Mouse (Mus musculus) hindbrain, postnatal 0 days (tissue): ENCODE data around the gene Apbb2. TPM values are rescaled to one million over a fixed set of nuclear protein-coding genes. Genes with fewer than 3 reads are reported as not detected.

Source experiments
- ATAC-seq: fragments of 200-750 bp; cut with Nextera tagmentation; 2 replicates; pipeline ENCODE4 v1.8.0; 2017; ENCODE audit warnings: mild to moderate bottlenecking, moderate TSS enrichment, moderate library complexity
- DNase-seq: peaks from one replicate; pipeline ENCODE4 v3.0.0-alpha.2; 2015; ENCODE audit warnings: low spot score
- H3K27ac ChIP-seq: fragments of 300-500 bp; sonication (generic); 2 replicates; pipeline ENCODE4 v1.5.1; 2014; ENCODE audit warnings: mild to moderate bottlenecking
- H3K27me3 ChIP-seq: fragments of 300-500 bp; sonication (generic); 2 replicates; pipeline ENCODE4 v1.6.1; 2014; ENCODE audit warnings: low read length, mixed read lengths; ENCODE audit not compliant: insufficient read depth
- H3K36me3 ChIP-seq: fragments of 300-500 bp; sonication (generic); 2 replicates; pipeline ENCODE4 v1.6.1; 2014; ENCODE audit warnings: low read length, mixed read lengths; ENCODE audit not compliant: insufficient read depth
- H3K4me1 ChIP-seq: fragments of 300-500 bp; sonication (generic); 2 replicates; pipeline ENCODE4 v1.6.1; 2014; ENCODE audit warnings: antibody characterized with exemption, low read length, mixed read lengths; ENCODE audit not compliant: insufficient read depth
- H3K4me2 ChIP-seq: fragments of 300-500 bp; sonication (generic); 2 replicates; pipeline ENCODE4 v1.6.1; 2014; ENCODE audit warnings: low read depth, mild to moderate bottlenecking, low read length, moderate library complexity, mixed read lengths
- H3K4me3 ChIP-seq: fragments of 300-500 bp; sonication (generic); 2 replicates; pipeline ENCODE4 v1.5.1; 2014; ENCODE audit warnings: low read length
- H3K9ac ChIP-seq: fragments of 300-500 bp; sonication (generic); replicated peaks from 2 replicates; pipeline ENCODE4 v1.6.1; 2014; ENCODE audit warnings: mild to moderate bottlenecking, low read length, moderate library complexity, mixed read lengths
- H3K9me3 ChIP-seq: fragments of 300-500 bp; sonication (generic); 2 replicates; pipeline ENCODE4 v1.6.1; 2016; ENCODE audit warnings: low read length, mixed read lengths
- CTCF ChIP-seq: IDR thresholded peaks from 2 replicates; pipeline ENCODE4 v1.5.1; 2016; ENCODE audit warnings: antibody characterized with exemption, control low read depth, low read depth
- WGBS: fragments of 180-500 bp; shearing (Covaris S2); extraction: QIAGEN DNeasy Blood & Tissue Kit; methylation state at CpG from one replicate; pipeline ENCODE4 v1.1.7; 2014; 5-methylcytosine and 5-hydroxymethylcytosine counted together
- polyA plus RNA-seq: library from polyadenylated mRNA; unstranded; fragments of >200 nt; fragmentation: Nextera tagmentation; extraction: Ambion mirVana; gene quantifications from 2 replicates; pipeline ENCODE4 v1.2.1, GENCODE M21; 2015
- total RNA-seq: library from RNA; depleted of rRNA; stranded (reverse); fragments of >200 nt; gene quantifications from 2 replicates; pipeline ENCODE4 v1.2.3, GENCODE M21; 2014

Gene Apbb2
- total and polyA plus RNA-seq, 2 experiments from 2014 or later, result 72.1 to 76.9 TPM

DNA sequence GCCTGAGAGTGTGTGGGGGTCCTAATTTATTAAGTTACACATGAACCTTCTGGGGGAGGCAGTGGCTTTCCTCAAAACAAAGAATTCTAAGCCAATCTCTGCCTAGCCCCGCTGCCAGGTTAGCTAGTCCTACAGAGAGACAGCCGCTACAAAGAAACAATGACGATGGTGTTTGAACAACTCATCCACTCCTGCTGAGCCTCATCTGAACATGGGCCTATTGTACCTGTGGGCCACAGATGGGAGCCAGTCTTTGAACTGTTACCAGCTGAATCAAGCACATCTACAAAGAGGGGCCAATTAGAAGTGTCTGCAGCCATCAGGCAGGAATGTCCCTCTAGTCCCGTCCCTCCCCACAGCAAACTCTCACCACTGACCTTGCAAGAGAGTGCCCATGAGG, 45.3 kb downstream of the Apbb2 start:
- Histone ChIP-seq H3K9me3 (no peaks in the 10 kb centered on the region), H3K4me3 (no peak overlapping the region), H3K27me3 (no peaks in the 10 kb centered on the region), H3K9ac (no peak overlapping the region), H3K27ac (no peak overlapping the region), H3K4me1 (peaks cover 12% of the 10 kb centered on the region), H3K4me2 (no peak overlapping the region), H3K36me3 (no peaks in the 10 kb centered on the region)
- no peak for TF ChIP-seq CTCF
- no peak for DNase-seq
- ATAC-seq, result no peak
- 24% methylated on average over 4 of the region's 4 CpGs for WGBS

DNA sequence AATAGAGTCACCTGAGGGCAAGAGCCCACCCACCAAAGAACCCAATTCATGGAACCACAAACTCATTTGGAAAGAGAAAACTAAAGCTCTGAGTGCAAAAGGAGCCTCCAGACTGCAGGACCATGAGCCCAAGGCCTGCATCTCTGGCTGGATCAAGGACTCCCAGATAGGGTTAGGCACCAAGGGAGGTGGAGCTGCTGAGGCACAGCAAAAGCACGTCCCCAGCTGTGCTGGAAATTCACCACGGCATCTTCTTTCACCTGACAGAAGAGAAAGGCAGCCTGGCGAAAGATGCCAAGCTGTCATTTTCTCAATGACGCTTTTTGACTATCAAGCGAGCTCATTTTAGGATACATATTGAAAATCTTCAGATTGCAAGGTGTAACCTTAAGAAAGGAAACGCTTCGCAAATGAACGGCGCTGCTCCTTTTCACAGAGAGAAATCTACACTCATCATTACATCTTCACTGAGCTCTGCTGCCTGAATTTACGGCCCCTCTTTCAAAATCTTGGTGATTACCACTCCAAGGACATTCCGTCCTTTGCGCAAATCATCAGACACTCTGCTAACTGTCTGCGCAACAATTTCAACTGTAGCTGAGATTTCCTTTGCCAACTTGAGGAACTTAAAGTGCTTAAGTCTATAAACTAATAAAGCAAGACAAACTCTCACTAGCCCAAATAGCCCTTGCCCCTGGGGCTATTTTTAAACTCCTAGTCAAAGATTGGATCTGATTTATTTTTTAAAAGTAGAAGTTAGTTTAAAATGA, 46.3 kb downstream of the Apbb2 start:
- no peak for TF ChIP-seq CTCF
- H3K27ac ChIP-seq, result no peak overlapping the region
- H3K9me3 ChIP-seq, result no peaks in the 10 kb centered on the region
- no peak for DNase-seq
- no peak for ATAC-seq
- no peak overlapping the region for H3K4me2 ChIP-seq
- H3K4me1 ChIP-seq, result peaks cover 12% of the 10 kb centered on the region
- 73% methylated on average over 13 of the region's 13 CpGs for WGBS
- no peaks in the 10 kb centered on the region for H3K27me3 ChIP-seq
- H3K36me3 ChIP-seq, result no peaks in the 10 kb centered on the region
- H3K9ac ChIP-seq, result no peak overlapping the region
- H3K4me3 ChIP-seq, result no peak overlapping the region

DNA sequence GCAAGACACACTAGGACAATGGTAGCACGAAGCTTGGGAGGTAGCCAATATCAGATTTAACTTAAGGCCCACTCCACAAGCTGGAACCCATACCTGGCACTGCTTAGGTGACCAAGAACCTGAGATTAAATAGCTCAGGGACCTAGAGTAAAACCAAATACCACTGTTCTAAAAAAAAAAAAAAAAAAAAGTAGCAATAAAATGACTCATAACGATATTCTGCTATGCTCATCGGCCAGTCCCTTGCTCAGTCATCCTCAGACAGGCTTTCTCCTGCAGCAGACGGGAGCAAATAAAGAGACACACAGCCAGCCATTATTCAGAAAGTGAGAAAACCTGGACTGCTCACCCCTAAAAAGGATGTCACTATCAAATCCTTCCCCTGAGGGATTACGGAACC, 47.9 kb downstream of the Apbb2 start:
- Histone ChIP-seq H3K9me3 (no peaks in the 10 kb centered on the region), H3K4me2 (no peak overlapping the region), H3K4me3 (no peak overlapping the region), H3K27me3 (no peaks in the 10 kb centered on the region), H3K36me3 (no peaks in the 10 kb centered on the region), H3K9ac (no peak overlapping the region), H3K4me1 (peaks cover 12% of the 10 kb centered on the region), H3K27ac (no peak overlapping the region)
- no peak for TF ChIP-seq CTCF
- WGBS, result 95% methylated on average over 5 of the region's 5 CpGs
- ATAC-seq (no peak), DNase-seq (no peak)

DNA sequence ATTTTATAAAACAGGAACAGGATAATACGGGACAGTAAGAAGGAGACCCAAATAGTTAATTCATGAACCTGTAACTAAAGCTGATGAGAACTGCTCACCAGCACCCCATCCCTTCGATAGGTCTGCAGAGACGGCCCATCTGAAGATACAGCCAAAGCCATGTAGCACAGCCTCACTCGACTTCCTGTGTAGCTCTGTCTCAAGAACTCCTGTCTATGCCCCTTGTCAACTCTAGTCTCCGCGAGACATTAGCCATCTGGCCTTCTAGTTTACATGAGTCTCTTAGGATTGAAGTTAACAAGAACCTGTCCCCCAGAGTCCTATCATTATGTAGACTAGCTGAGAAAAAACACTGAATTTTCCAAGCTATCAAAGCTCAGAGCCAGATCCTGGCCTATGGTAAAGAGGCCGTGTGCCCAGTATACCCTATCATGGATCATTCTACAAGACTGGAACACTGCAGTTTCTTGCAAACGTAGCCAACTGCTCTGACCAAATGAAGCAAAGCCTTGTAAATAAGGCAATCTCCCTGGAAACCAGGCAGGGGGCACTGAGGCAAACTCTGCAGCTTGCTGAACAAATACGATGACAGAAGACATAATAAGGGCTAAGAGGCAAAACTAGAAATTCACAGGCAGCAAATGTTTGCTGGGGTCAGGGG, 49.3 kb downstream of the Apbb2 start:
- Histone ChIP-seq H3K4me3 (no peak overlapping the region), H3K27ac (peak overlapping the region; percentile 51; the same call in 1 of the 2 replicates), H3K4me2 (no peak overlapping the region), H3K4me1 (peaks cover 12% of the 10 kb centered on the region), H3K9ac (no peak overlapping the region), H3K27me3 (no peaks in the 10 kb centered on the region), H3K36me3 (no peaks in the 10 kb centered on the region), H3K9me3 (no peaks in the 10 kb centered on the region)
- no peak for ATAC-seq
- 0 out of 2 replicates have a peak, but pooled peaks have one; percentile 7 for TF ChIP-seq CTCF
- 46% methylated on average over 9 of the region's 9 CpGs for WGBS
- DNase-seq, result peak; percentile 53

DNA sequence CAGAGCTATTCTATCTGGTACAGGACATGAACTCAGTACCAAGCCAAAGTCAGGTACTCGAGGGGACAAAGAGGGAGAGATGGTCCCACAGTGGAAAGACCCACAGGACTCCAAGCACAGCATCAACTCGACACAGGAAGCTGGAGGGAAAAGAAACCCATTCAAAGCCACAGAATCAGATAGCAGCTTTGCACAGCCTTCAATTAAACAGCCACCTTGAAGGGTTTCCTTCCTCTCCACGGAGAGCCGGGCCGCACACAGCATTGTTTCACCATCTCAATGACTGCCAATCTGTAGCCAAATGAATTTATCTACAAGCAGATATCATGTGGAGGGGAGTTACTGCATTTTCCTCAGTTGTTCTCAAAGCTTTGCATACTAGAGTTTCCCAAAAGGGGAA, 50.6 kb downstream of the Apbb2 start:
- no peak for DNase-seq
- ATAC-seq, result no peak
- Histone ChIP-seq H3K4me1 (peaks cover 8% of the 10 kb centered on the region; the same call in 1 of the 2 replicates), H3K4me3 (no peak overlapping the region), H3K27me3 (no peaks in the 10 kb centered on the region), H3K27ac (no peak overlapping the region), H3K4me2 (no peak overlapping the region), H3K36me3 (no peaks in the 10 kb centered on the region), H3K9ac (no peak overlapping the region), H3K9me3 (no peaks in the 10 kb centered on the region)
- 71% methylated on average over 5 of the region's 5 CpGs for WGBS
- TF ChIP-seq CTCF, result no peak

DNA sequence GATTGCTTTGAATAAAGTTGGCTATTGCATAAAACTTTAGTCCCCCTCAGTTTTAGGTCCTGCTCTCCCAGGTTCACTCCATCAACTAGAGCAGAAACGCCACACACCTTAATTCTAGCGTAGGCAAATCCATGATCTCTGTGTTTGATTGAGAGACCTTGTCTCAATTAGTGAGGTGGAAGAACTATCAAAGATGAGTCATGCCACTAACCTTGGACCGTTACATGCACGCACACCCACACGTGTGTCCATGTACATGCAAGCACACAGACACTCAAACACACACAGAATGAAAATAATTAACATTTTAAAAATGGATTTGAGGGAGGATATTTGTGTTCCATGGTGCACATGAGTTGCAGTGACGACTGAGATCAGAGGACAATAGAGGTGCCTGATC, 51.2 kb downstream of the Apbb2 start:
- ATAC-seq (no peak), DNase-seq (no peak)
- TF ChIP-seq CTCF, result no peak
- Histone ChIP-seq H3K4me2 (no peak overlapping the region), H3K36me3 (no peaks in the 10 kb centered on the region), H3K9ac (no peak overlapping the region), H3K27me3 (no peaks in the 10 kb centered on the region), H3K4me1 (peaks cover 8% of the 10 kb centered on the region; the same call in 1 of the 2 replicates), H3K4me3 (no peak overlapping the region), H3K27ac (no peak overlapping the region), H3K9me3 (no peaks in the 10 kb centered on the region)
- 93% methylated on average over 6 of the region's 6 CpGs for WGBS
